Mouse (Mus musculus) stomach, postnatal 0 days (tissue): ENCODE results near the gene Slc37a4.

Experiments
- CTCF ChIP-seq: IDR thresholded peaks from 2 replicates; pipeline ENCODE4 v1.5.1; 2016; ENCODE audit warnings: antibody characterized with exemption, low read depth, mild to moderate bottlenecking, moderate library complexity
- EP300 ChIP-seq: optimal IDR thresholded peaks from 2 replicates; pipeline ENCODE3; 2016; ENCODE audit warnings: antibody characterized with exemption

GRCm38 (mm10) chr9:44348546-44348945, 48.1 kb upstream of the Slc37a4 start:
- TF ChIP-seq CTCF (peak; percentile 40; the same call in 1 of the 2 replicates), EP300 (no peak)
